Mouse (Mus musculus) ES-E14 (cell line): ENCODE measurements around the gene Pknox1.

ENCODE experiments used
- CHD2 ChIP-seq: IDR thresholded peaks from 2 replicates; pipeline ENCODE4 v1.6.1; 2014; ENCODE audit warnings: mild to moderate bottlenecking, low read depth, low read length, inconsistent platforms
- HCFC1 ChIP-seq: IDR thresholded peaks from 2 replicates; pipeline ENCODE4 v1.6.1; 2012; ENCODE audit warnings: low read length, inconsistent platforms, borderline replicate concordance; ENCODE audit not compliant: insufficient read depth
- MAFK ChIP-seq: IDR thresholded peaks from 2 replicates; pipeline ENCODE4 v1.6.1; 2014; ENCODE audit warnings: mild to moderate bottlenecking, low read depth, low read length, inconsistent platforms; ENCODE audit not compliant: insufficient read depth

GRCm38 (mm10) chr17:31521948-31522347 lies 42.6 kb upstream of the Pknox1 start:
- TF ChIP-seq MAFK (no peak), HCFC1 (no peak), CHD2 (no peak)
